Mouse (Mus musculus): Measurements from ENCODE around the gene Lnx2. TPM values are rescaled to one million over a fixed set of nuclear protein-coding genes. Genes with fewer than 3 reads are reported as not detected.

The Lnx2 gene
- polyA plus RNA-seq, 1 experiment from 2014 or later = 9.9 TPM

Other genes starting within 250 kb of the Lnx2 start
- gene Rpl21, start 243.7 kb downstream of the Lnx2 start, polyA plus RNA-seq (2014; fragmentation: Nextera tagmentation; extraction: Ambion mirVana) = 440 and 469 TPM in 2 replicates
- gene Rasl11a, start 231.5 kb downstream of the Lnx2 start, polyA plus RNA-seq (2014; fragmentation: Nextera tagmentation; extraction: Ambion mirVana) = 24.8 and 28.6 TPM in 2 replicates
- gene Gtf3a, start 127.9 kb downstream of the Lnx2 start, polyA plus RNA-seq (2014; fragmentation: Nextera tagmentation; extraction: Ambion mirVana) = 117 and 125 TPM in 2 replicates
- 21.6 and 25.0 TPM in 2 replicates for gene Mtif3, start 112.8 kb downstream of the Lnx2 start, polyA plus RNA-seq (2014; fragmentation: Nextera tagmentation; extraction: Ambion mirVana)
- 110 and 115 TPM in 2 replicates for gene Polr1d, start 464 bp upstream of the Lnx2 start, polyA plus RNA-seq (2014; fragmentation: Nextera tagmentation; extraction: Ambion mirVana)
- 8.9 and 10.6 TPM in 2 replicates for gene Gsx1, start 112.1 kb upstream of the Lnx2 start, polyA plus RNA-seq (2014; fragmentation: Nextera tagmentation; extraction: Ambion mirVana)
- gene Pdx1, start 193.4 kb upstream of the Lnx2 start, polyA plus RNA-seq (2014; fragmentation: Nextera tagmentation; extraction: Ambion mirVana) = not detected in 2 replicates
- not detected in 2 replicates for gene Cdx2, start 230.7 kb upstream of the Lnx2 start, polyA plus RNA-seq (2014; fragmentation: Nextera tagmentation; extraction: Ambion mirVana)
- not detected in 2 replicates for gene Urad, start 245.9 kb upstream of the Lnx2 start, polyA plus RNA-seq (2014; fragmentation: Nextera tagmentation; extraction: Ambion mirVana)

Measured in forebrain, embryonic 11.5 days (tissue).